ENCODE assay signal across 8 mouse cellular contexts in genomic region chr12:112667619-112668297, GRCm38 (mm10). TPM values are rescaled to one million over a fixed set of nuclear protein-coding genes. Genes with fewer than 3 reads are reported as not detected.
DNase-seq lines count a peak whose midpoint lies in the region; ATAC-seq lines count a peak whose summit lies in the region.

No protein-coding gene starts in this region.

- H3K27ac ChIP-seq in heart, embryonic 12.5 days (ENCODE audit: poor library complexity, severe bottlenecking): peak overlapping the region; percentile 88

- peak overlapping the region; percentile 54 for H3K9ac ChIP-seq in heart, embryonic 12.5 days

- ATAC-seq in heart, embryonic 12.5 days (ENCODE audit: insufficient number of reproducible peaks, low FRiP score): no peak
- no peak for ATAC-seq in erythroblast, adult 5-6 weeks (replicated peaks; ENCODE audit: low FRiP score, poor library complexity, severe bottlenecking)

- 69% methylated on average over 10 of the region's 10 CpGs for WGBS in heart, embryonic 12.5 days

- DNase-seq in cerebellum, adult 9-11 months: peak; percentile 35
- DNase-seq in cerebellum, adult 11 months: no peak
- DNase-seq in A20 (ENCODE audit: low read depth, low spot score): peak; percentile 33
- peak; percentile 56 for DNase-seq in lung, postnatal 10 days
- no peak for DNase-seq in embryo, embryonic 10.5 days (ENCODE audit: low spot score)
- no peak for DNase-seq in ovary, postnatal 10 days (ENCODE audit: low spot score)

- H3K27me3 ChIP-seq in heart, embryonic 12.5 days (replicated peaks): no peaks in the 10 kb centered on the region

- peaks cover 88% of the 10 kb centered on the region for H3K36me3 ChIP-seq in heart, embryonic 12.5 days

- peaks cover 100% of the 10 kb centered on the region for H3K4me1 ChIP-seq in heart, embryonic 12.5 days (replicated peaks)

- H3K4me2 ChIP-seq in heart, embryonic 12.5 days: no peak overlapping the region

- H3K4me3 ChIP-seq in heart, embryonic 12.5 days: no peak overlapping the region

- H3K9me3 ChIP-seq in heart, embryonic 12.5 days (replicated peaks): no peaks in the 10 kb centered on the region

RNA-seq across cellular contexts. Expression of gene Akt1, which starts 6.9 kb away (rescaled TPM):
- 180 and 184 TPM in 2 replicates for polyA plus RNA-seq in heart, embryonic 12.5 days (2016; fragmentation: Nextera tagmentation; extraction: Ambion mirVana)
- total RNA-seq in erythroblast, adult 5-6 weeks (2015; ENCODE audit: low replicate concordance): 20.9 and 30.7 TPM in 2 replicates
- 25.1 and 26.3 TPM in 2 replicates for total RNA-seq in erythroblast, adult 5-6 weeks (2017; ENCODE audit: low replicate concordance)

RNA-seq across cellular contexts. Expression of gene Zbtb42, which starts 10.9 kb away (rescaled TPM):
- polyA plus RNA-seq in heart, embryonic 12.5 days (2016; fragmentation: Nextera tagmentation; extraction: Ambion mirVana): 4.7 and 6.4 TPM in 2 replicates
- 2.3 TPM in 1 of 2 replicates, not detected in the other for total RNA-seq in erythroblast, adult 5-6 weeks (2015; ENCODE audit: low replicate concordance)
- total RNA-seq in erythroblast, adult 5-6 weeks (2017; ENCODE audit: low replicate concordance): 0.42 and 1.2 TPM in 2 replicates

RNA-seq across cellular contexts. Expression of gene Siva1, which starts 23.3 kb away (rescaled TPM):
- polyA plus RNA-seq in heart, embryonic 12.5 days (2016; fragmentation: Nextera tagmentation; extraction: Ambion mirVana): 99.4 and 116 TPM in 2 replicates
- 45.0 and 45.4 TPM in 2 replicates for total RNA-seq in erythroblast, adult 5-6 weeks (2015; ENCODE audit: low replicate concordance)
- 65.9 and 114 TPM in 2 replicates for total RNA-seq in erythroblast, adult 5-6 weeks (2017; ENCODE audit: low replicate concordance)

RNA-seq across cellular contexts. Expression of gene Adssl1, which starts 47.9 kb away (rescaled TPM):
- 81.7 and 86.4 TPM in 2 replicates for polyA plus RNA-seq in heart, embryonic 12.5 days (2016; fragmentation: Nextera tagmentation; extraction: Ambion mirVana)
- 20.5 and 32.3 TPM in 2 replicates for total RNA-seq in erythroblast, adult 5-6 weeks (2015; ENCODE audit: low replicate concordance)
- 23.8 and 24.4 TPM in 2 replicates for total RNA-seq in erythroblast, adult 5-6 weeks (2017; ENCODE audit: low replicate concordance)

RNA-seq across cellular contexts. Expression of gene Cep170b, which starts 52.5 kb away (rescaled TPM):
- 7.0 and 7.3 TPM in 2 replicates for polyA plus RNA-seq in heart, embryonic 12.5 days (2016; fragmentation: Nextera tagmentation; extraction: Ambion mirVana)
- total RNA-seq in erythroblast, adult 5-6 weeks (2015; ENCODE audit: low replicate concordance): not detected in 2 replicates
- total RNA-seq in erythroblast, adult 5-6 weeks (2017; ENCODE audit: low replicate concordance): 0.51 TPM in 1 of 2 replicates, not detected in the other

Comparison
In these comparisons a context has a peak if more than half of its experiments do, and no peak if none do; other contexts are left out.
1. DNase-seq: peak in cerebellum, adult 9-11 months (single experiment), A20 (single experiment) and lung, postnatal 10 days (single experiment); none in cerebellum, adult 11 months (single experiment), embryo, embryonic 10.5 days (single experiment) and ovary, postnatal 10 days (single experiment).